Mouse (Mus musculus): ENCODE data around the gene Il4i1.
"Not testable (repeated sequence)": the region's sequence is repeated elsewhere in the genome, so short reads cannot be mapped to it uniquely, and the experiment has no call there.

GRCm38 (mm10) chr7:44871774-44872173 lies 55.6 kb downstream of the Il4i1 start:
- TF ChIP-seq CTCF (IDR thresholded peaks at IDR 0.05), result peak; percentile 24
- TF ChIP-seq EP300 (IDR thresholded peaks at IDR 0.05), result not testable (repeated sequence)
